Mouse (Mus musculus): ENCODE data around the gene Galntl6.

DNA sequence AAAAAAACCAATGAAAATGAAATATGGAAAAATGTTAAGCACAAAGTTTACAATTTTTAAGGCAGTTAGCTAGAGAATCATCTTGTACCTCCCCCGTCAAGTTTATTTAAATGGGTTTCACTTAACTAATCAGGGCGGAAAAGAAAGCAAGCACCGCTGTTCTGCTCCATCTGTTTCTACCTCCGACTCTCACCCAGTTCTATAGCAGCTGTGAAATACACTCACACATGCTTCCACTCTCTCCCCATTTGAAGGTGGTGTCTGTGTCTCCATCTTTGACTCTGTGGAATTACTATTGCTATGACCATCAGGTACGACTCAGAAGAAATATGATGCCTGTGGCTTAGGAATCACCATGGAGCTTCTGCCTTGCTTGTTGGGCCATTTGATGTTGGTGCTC is 1019.1 kb downstream of the Galntl6 start:
- TF ChIP-seq GATA1 (IDR thresholded peaks at IDR 0.05; ENCODE audit: low read length), result no peak
- no peak for TF ChIP-seq TAL1 (IDR thresholded peaks at IDR 0.05; ENCODE audit: low read length)
